Mouse (Mus musculus) ovary, postnatal 14 days (tissue): Measurements from ENCODE around the gene Sipa1l1.
A peak's percentile ranks its signal among the peaks of the same experiment; 100 is the strongest.
"Not testable (repeated sequence)": the region's sequence is repeated elsewhere in the genome, so short reads cannot be mapped to it uniquely, and the experiment has no call there.

Source experiments
- DNase-seq: peaks from one replicate; pipeline ENCODE4 v3.0.0; 2022; ENCODE audit warnings: low spot score

Gene Sipa1l1

DNA sequence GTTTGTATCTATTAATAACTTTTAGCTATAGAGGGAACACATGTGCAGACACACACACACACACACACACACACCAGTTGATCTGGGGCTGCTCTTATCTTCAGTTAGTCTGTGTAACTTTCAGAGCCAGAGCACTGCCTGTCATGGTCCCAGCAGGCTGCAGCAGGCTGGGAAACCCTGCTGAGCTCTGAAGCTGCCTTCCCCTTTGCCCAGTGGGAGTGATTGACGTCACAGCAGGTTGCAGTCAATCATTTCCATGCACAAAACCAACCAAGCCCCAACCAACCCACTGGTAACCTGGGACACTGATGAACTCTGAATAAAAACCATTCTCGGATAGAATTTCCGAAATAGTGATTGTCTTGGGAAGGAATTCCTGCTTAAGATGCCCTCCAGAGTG lies 310.3 kb downstream of the Sipa1l1 start:
- no peak for DNase-seq

DNA sequence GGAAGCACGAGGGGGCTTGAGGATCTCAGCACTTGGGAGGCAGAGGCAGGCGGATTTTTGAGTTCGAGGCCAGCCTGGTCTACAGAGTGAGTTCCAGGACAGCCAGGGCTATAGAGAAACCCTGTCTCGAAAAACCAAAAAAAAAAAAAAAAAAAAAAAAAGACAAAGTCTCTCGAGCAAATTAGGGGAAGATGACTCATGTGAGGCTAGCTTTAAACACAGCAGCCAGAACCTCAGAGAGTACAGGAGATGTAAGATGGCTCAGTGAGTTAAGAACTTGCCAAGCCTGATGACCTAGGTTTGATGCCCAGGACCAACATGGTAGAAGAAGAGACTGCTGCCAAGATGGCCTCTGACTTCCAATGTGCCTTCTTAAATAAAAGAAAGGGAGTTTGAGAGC lies 311.3 kb downstream of the Sipa1l1 start:
- DNase-seq: not testable (repeated sequence)

DNA sequence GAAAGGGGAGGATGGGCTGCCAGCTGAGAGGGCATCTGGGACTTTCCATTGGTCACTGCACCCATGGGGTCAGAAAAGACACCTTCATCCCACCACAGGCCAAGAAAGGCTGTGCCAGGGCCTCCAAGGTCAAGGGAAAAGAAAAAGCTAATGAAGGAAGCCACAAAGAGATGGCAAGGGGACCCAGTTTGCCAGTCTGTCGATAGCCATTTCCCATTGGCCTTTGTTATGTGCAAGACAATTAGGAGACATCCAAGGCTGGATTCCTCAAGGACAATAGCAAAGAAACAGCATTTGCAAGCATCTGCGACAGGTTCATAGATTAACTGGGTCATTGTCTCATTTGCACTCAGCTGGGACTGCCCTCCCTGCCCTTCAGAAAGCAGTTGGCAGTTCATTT lies 316.3 kb downstream of the Sipa1l1 start:
- DNase-seq: no peak

DNA sequence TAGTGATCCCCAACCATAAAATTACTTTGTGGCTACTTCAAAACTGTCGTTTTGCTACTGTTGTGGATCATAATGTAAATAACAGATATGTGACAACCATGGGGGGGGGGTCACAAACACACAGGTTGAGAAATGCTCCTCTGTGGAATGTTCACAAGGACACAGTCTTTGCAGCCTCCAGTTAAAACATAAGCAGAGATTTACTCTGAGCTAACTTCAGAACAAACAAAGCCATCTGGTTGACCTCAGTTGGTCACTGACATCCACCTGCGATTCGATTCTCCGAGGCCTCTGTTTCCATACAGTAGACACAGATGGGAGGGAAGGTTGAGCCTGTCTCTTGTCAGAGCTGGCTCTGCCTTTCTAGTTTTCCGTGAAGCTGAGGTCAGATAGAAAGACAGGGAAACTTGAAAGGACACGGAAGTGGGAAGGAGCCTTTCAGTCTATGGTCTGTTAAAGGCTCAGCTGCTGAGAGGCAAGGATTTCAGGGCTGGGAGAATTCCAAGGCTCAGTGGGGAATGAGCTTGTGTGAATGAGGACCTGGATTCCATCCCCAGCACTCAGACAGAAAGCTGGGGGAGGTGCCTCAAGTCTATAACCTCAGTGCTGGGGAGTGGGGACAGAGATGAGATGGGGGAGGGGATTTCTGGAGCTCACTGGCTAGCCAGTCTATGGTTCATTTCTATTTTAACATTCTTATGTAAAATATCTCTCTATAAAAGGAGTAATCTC lies 317.9 kb downstream of the Sipa1l1 start:
- no peak for DNase-seq

DNA sequence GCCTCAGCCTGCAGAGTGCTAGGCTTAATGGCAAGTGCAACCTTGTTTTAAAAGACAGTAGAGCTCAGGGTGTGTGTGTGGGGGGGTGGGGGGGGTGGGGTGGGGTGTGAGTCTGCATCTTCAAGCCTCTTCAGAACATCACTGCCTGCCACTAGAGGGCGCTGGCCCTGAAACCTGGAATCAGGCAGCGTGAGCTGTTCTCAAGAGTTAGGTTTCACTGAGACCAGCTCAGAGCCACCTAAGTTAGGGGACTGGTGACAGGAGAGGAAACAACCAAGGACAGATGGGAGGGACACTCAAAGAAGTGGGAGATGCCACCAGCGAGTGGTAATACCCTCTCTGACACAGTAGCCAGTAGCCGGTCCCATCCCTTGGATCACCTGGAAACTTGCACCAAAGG lies 320.0 kb downstream of the Sipa1l1 start:
- no peak for DNase-seq

DNA sequence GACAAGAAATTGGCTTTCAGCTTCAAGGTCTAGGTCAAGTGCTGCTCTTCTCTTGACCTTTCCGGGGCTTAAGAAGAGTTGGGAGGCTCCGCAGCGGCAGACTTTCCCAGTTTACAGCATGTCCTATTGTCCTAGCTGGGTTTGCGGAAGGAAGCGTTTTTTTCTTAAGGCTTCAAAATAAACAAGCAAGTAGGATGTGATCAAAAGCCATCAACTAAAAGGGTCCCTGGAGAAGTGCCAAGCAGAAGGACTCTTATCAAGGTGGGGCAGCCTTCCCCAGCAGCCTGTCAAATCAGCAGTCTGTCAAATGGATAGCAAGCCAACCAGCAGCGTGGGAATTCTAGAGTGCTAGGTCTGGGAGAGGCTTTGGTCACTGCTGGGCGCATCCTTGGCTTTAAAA lies 320.5 kb downstream of the Sipa1l1 start:
- DNase-seq: no peak

DNA sequence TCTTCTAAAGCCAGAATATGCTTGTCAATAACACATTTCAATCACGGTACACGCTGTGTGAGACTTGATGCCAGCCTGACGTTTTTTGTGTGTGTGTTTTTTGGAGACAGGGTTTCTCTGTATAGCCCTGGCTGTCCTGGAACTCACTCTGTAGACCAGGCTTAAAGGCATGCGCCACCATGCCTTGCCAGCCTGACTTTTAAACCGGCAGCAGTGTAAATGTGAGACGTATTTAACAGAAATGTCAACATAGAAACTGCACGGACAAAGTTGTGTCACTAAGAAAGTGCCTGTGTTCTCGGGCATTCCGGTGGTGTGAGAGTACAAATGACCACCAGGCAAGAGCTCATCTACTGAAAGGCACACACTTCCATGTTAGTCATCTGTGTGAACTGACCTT lies 323.3 kb downstream of the Sipa1l1 start:
- DNase-seq: no peak

DNA sequence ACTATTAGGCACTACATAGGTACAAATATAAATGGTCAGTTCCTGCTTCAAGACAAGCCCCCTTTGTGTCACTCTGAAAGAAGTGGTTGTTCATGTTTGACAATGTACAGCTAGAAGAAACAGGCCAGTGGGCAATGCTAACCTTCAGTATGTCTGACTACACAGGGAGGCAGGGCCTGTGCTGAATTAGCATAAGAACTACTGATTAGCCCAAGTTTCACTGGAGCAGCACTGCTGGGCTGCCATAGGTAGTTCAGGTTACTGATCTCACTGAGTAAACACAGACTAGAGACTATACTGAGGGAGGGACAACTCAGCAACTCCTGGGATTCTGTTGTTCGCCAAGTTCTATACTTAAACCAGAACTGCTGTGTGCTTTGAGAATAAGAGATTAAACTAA lies 324.1 kb downstream of the Sipa1l1 start:
- DNase-seq: not testable (repeated sequence)

DNA sequence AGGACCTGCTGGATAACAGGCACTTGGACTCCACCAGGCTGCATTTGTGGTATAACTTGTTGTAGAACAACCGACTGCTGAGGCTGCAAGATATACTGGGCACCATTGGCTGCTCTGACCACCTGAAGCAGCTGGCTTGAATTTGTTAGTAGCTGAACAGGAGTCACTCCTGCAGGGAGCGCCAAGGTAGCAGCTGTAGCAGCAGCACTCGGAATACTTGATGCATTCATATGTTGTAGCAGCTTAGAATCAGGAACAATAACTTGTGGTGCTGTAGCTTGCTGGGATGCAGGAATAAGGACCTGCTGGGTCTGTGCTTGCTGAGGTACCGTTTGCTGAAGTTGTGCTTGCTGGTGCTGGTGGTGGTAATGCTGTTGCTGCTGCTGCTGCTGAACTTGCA lies 326.8 kb downstream of the Sipa1l1 start:
- DNase-seq: no peak

DNA sequence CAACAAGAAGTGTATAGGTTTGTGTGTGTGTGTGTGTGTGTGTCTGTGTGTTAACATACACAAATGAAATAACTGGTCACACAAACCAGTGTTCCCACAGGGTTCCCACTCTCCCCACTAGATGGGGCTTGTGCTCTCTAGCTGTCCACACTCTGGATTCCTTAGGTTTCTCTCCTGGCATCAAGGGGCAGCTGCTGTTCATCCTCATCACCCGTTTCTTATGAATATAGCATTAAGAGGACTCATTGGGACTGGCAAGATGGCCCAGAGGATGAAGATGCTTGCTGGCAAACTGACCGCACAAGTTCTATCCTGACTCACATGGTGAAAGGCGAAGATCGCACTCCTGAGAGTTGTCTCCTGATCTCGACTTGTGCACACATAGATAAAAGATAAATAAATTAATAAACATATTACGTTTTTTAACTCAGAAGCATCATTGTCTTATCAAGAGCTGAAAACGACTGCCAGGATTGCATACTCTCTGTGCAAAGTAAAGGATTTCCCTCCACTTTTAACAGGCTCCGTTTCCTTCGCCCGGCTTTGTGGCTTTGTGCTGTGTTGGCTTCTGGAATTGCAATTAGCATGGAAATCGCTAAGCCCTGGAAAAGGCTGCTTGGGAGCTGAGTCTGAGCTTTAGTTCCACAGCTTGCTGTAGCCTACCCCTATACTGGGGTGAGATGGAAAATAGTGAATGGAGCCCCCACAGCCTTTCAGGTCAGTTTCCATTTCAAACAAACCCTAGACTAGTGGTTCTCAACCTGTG lies 328.9 kb downstream of the Sipa1l1 start:
- DNase-seq: peak; percentile 31

DNA sequence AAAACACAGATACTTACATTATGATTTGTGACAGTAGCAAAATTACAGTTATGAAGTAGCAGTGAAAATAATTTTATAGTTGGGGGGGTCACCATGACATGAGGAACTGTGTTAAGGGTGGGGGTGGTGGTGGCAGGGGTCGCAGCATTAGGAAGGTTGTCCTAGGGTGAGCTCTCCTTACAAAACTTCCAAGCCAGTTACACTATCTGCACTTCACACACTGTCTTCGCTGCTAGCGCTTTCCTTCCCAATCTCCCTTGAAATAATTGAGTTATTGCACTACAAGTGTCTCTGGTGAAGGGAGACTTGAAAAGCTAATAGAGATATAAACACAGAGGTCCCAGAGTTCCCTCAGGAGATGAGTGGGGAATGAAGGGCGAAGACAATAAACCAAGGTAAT lies 329.6 kb downstream of the Sipa1l1 start:
- no peak for DNase-seq

DNA sequence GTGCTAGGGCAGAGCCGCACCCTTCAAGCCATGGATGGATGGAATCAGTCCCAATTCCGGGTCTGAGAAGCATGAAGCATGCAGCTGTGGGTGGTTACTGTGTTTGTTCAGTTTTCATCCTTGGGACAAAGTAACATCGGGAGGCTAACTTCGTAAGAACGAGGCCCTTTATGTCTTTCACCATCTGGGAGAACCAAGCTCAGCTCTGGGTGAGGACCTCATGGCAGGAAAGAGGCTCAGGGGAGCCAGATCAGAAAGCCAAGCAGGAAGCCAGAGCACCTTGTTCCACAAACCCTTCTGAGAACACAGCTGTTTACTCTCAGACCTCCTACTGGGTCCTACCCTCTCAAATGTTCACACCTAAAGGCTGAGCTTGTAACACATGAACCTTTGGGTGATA lies 330.6 kb downstream of the Sipa1l1 start:
- DNase-seq: no peak
